Mouse (Mus musculus) heart, postnatal 14 days (tissue): ENCODE measurements at regions not wholly inside any gene's neighbourhood (a gene's known extent, or its start where the extent isn't known, plus 50 kb on each side); places are given as distances from the start of the nearest gene placed in this dataset.
"Not testable (repeated sequence)": the region's sequence is repeated elsewhere in the genome, so short reads cannot be mapped to it uniquely, and the experiment has no call there.

Source experiments
- DNase-seq, 2 experiments: peaks; one replicate each; pipeline ENCODE4 v3.0.0; 2021 to 2022
- intact Hi-C: fragments of 180-260 bp; cut with DNase I; formaldehyde crosslinking; loops from one replicate; pipeline ENCODE4 v1.15.1; 2025

DNA sequence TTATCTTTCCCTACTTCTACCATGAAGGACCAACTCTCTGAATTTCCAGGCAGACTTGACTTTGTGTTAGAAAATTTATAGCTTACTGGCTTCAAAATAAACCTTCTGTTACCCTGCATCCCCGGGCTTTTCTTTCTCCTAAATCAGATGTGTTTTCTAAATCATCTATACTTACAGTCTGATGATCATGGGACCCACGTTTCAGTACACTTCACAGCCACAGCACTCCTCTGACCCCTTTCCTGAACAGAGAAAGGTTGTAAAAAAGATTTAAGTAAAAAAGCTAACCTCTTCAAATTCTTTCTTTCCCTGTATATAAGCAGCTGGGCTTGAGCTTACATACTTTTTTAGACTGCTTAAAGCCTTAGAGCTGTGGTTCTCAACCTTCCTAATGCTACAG is 783.5 kb downstream of the Cypt12 start:
- intact Hi-C loops, result no loop called here

DNA sequence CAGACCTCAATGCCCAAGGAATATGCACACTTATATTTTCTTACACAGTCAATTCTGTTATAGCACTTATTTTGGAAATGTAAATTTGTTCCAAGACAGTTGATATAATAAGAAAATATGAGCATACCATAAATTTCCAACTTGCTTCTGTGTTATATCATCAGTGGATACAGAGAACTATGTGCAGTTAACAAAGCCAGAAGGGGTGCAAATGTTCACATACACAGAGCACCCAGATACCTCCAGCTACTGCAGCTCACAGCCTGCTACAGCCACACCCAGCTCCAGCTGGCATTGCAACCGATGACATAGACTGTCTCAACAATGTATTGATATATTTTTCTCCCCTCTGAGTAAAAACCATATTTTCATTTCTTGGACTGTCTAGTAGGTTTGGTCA is 785.3 kb downstream of the Cypt12 start:
- DNase-seq, result no peak
- intact Hi-C loops, result no loop called here

More for the DNA sequence above, 783.5 kb downstream of the Cypt12 start:
- DNase-seq, result no peak

DNA sequence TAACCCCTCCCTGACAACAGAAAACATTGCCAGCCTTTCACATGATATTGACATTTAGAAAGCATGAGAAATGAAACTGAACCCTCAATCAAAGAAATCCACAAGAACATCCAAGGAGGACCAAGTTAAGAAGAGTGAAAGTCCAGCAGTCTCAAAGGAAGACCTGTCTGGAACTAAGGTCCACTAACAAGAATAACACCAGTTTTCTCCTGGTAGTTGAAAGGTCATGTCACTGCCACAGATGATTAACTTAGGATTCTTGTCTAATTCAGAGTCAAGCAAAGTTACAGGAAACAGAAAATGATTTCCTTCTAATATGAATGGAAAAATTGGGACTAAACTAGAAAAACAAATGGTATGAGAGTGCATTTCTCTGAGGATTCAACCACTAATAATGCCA is 790.7 kb downstream of the Cypt12 start:
- DNase-seq, result no peak
- intact Hi-C loops, result no loop called here

DNA sequence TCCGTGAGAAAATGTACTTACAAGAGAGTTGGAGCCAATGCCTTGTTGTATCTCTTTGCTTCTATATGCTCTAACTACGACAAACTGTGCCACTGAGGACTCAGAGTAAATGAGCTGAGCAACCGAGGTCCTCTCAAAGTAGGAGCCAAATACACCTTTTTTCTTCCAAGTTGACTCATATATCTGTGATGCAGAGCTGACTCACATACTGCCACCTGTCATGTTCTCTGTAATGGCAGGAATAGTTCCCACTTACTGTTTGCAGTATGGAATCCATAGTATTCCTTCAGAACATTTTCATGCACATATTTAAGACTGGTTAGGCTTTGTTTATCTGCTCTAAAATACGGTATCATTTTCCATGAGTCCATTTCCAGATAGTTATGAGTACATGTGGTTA is 792.1 kb downstream of the Cypt12 start:
- no peak for DNase-seq
- intact Hi-C loops, result no loop called here

DNA sequence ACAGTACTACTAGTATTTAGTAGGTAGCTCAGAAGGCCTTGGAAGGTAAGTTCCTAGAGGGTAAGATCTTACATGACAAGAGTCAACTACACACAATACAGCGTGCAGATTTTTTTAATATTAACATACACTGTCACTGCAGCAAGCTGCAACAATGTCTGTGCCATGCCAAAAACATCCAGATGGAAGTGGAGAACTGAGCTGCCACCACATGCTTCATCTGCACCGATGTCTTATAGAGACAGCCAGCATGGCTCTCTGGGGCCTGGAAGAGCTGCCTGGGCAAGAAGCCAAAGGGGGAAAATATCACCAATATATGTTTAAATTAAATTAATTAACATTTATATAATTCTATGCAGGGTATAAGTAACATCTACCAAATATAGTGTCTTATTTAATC is 795.3 kb downstream of the Cypt12 start:
- intact Hi-C loops, result no loop called here
- DNase-seq, result no peak

DNA sequence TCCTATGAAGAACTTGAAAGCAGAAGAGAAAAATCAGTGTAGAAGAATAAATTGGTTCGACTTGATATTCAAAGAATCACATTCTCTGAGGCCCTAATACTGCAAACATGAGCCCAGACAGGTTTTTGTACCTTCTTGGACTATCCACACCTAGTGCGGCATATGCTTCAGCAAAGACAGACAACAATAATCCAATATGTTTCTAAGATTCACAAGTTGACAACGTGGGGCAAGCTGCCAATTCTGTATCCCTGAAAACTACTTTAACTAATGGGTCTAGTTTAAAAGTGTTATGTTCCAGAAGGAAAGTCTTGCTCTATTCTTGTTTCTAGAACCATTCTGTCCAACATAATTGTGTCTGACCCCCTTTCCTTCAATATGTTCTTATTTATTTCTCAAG is 796.0 kb downstream of the Cypt12 start:
- intact Hi-C loops, result no loop called here
- DNase-seq, result no peak

DNA sequence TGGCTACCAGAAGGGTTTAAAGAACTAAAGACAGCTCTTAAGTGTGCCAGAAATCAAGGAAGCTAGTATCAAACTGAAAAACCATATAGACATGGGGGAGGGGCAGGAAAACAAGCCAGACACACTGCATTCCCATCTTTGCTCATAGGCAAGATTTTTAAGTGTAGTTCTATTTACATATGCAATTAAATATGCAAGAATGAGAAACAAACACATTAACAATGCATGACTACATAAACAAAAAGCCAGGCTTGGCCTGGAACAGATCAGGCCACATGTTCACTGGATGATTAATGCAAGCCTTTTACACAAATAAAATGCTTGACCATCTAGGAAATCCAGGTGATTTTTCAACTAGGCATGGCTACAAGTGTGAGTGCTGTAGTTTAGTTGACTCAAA is 798.0 kb downstream of the Cypt12 start:
- no peak for DNase-seq

DNA sequence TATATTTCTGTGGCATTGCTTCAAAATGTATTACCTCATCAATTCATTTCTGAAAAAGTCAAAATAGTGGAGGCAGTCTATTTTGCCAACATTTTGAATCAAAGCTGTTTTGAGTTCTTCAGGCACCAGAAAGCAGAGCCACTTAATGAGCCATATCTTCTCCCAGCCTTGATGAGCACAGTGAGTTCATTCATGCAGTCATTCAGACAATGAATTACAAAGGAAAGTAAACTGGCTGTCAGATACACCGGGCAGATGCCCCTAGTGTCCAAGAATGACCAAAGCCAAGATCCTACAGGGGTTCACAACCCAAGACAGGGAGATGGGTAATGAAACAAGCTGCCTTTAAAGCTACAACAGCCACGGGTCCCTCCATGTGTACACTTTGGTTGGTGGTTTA is 798.7 kb downstream of the Cypt12 start:
- DNase-seq, result no peak
- intact Hi-C loops, result no loop called here

More for the DNA sequence above, 798.0 kb downstream of the Cypt12 start:
- intact Hi-C loops, result no loop called here

DNA sequence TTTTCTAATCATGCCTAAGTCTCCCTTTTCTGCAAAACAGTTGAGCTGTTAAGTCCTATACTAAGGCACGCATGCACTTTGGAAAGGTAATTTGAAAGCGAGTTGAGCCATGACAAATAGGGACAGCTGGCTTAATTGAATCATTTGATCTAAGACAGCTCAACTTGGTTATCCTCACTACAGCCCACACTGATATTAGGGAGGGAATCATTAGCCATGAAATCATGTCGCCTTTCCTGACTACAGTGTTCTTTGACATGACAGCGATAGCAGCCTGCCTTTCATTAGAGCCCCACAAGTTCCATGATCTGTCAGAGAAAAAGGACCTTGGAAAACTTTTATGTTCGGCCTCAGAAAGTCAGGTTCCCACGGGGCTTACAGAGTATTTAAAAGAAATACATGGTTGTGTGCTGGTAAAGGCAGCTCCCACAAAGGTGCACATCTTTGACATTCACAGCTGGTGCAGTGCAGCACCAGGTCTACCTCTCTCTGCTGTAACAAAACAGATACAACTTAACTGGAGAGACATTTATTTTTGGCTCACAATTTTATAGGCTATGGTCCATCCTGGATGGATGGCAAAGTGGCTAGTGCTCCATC is 803.5 kb downstream of the Cypt12 start:
- intact Hi-C loops, result no loop called here
- DNase-seq, result no peak

DNA sequence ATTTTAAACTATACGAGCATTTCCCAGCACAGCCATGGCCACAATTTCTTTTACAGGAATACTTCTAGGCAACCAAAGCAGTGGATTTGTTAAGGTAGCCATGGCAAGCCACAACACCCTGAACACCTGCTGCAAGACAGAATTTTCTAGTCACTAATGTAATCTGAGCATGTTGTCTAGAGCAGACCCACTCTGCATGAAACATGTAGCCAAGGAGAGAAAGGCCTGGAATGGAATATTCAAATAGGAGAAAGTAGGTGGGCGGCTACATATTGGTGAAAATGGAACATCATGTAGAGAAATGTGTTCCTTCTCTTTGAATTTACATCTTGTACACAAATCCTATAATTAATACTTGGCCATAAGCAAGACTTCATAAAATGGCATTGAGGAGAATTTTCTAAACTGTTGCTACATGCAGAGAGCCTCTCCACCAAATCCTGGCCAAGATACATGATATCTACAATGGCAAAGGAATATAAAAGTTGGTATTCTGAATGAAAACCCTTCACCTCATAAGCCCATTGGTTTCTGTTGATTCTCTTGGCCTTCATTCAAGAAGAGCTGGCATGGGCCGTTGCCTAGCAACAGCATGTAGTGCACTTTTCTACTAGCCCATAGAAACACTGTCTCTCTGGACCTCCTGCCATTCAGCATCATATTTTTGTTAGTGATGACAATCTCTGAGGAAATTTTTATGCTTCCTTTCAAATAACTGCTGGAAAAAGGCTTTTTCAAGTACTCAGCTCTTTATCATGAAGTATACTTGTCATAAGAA is 816.3 kb downstream of the Cypt12 start:
- peak in 1 of 2 experiments; percentile 7 for DNase-seq
- intact Hi-C loops, result no loop called here

DNA sequence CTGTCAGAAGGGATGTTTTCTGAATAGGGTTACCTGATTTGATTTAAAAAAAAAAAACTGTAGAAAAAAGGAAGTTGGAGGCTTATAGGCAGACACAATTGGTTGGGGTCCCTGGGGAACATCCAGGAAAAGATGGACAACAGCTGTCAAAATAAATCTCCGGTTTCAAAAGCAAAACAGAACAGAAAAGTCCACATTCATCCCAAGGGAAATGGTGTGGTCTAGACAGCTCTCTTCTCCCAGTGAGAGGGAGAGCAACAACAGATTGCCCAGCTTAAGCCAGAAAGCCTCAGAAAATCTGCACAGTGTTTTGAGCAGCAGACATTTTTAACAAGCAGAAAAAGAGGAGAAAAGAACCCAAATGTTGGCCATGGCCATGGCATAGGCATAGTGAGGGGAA is 830.3 kb downstream of the Cypt12 start:
- intact Hi-C loops, result no loop called here
- DNase-seq, result peak in 1 of 2 experiments; percentile 6

DNA sequence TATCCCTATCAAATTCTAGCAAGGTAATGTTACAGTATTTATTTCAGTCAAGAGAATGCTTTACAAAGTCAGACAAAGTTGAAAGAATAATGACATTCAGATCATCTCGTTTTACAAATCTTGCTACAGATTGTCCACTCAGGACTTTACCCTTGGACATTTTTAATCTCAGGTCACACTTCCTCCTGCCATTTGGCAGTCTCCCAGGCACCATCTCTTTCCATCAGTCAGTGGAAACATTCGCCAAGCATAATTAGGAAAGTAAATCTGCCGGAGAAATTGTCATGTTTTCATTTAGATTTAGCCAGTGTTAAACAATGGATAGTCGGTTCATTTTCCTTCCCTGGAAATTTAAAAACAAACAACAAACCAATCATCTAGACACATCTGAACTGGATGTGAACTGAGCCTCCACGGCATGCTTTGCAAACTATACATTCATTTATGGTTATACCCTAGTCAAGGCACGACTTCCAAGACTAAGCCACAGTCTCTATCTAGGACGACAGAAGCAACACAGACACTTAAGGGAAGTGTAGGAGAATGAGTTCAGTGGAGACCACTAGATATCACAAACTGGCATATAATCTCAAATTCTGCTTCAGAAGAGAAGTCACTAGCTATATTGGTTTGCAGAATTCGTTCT is 839.4 kb downstream of the Cypt12 start:
- DNase-seq, result no peak
- intact Hi-C loops, result no loop called here

DNA sequence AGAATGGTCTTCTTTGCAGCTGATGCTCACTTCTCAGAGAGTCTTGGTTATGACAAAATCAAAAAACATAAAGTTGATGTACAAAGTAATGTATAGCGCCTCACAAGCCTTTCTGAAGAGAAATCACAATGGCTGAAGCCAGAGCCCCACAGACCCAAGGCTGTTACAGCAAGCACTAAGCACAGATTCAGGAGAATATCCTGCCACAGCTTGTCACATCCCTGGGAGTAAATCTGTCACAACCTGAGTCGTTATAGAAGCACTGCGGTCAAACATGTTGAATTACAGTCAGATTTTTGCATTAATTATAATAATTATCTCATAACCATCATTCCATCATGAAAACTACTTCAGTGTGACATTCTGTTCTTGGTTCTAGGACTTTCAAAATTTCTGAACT is 825.7 kb downstream of the 1700064H15Rik start:
- no peak for DNase-seq
- intact Hi-C loops, result no loop called here

DNA sequence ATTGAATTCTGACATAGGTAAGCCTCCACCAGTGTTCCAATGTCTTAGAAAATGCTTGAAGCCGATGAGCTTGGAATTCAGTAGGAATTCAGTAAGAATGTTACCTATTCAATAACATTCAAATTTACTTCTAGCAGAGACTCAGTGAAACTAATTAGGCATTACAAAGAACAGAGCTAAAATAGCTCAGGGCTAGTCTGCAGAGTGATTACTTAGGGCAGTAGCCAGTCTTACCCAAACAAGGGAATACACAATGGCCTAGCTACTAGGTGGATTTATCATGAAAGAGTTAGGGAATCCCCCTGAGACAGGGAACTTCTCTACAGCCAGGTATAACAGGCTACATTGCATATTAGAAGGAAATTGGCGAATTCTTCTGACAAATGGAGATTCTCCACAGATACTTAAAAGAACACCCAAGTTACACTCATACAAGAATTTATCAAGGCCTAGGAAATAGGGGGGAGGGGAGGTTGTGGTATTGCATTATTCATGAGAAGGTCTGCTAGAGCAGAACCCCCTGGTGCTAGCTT is 799.6 kb downstream of the 1700064H15Rik start:
- intact Hi-C loops, DNase-seq: not testable (repeated sequence)

DNA sequence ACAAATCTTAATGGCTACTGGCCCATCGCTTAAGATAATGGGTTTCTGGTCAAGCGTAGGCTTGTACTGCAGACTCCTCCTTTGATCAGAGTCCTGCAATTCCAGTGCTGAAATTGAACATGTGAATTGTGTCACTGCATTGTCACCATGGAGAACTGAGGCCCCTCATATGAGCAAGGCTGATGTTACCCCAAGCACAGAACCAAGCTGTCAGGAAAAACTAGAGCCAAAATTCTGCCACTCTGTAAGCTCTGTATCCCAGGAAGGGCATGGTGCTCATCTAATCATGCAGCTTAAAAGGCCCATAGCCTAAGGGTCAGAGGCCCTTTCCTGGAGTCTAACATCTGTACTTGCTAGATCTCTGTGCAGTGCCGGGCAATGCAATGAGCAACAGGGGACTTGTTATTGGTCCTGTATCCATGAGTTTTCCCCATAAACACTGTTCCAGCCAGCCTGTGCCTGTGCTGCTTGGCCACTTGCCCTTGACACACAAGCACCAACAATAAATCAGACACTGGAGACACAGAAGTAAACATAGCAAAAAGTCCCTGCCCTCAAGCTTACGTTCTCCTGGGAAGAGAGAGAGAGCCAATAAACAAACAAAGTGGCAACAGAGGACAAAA is 760.2 kb downstream of the 1700064H15Rik start:
- no peak for DNase-seq
- intact Hi-C loops, result no loop called here

DNA sequence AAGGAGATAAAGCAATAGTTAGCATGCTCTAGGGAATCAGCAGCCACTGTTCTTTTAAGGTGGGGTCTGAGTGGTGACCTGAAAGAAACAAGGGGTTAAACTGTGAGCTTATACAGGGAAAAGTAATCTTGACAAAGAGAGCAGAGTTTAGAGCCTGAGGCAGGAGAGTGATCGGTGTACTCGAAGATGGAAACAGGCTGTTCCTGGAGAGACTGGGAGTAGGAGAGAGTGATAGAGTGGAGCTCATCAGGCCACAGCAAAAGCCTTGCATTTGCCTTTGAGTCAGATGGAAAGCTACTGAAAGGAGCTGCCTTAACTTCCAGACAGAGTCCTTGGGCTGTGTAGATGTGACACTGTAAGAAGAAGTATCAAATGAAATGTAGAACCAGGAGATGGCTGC is 759.7 kb downstream of the 1700064H15Rik start:
- intact Hi-C loops, result no loop called here
- DNase-seq, result no peak

DNA sequence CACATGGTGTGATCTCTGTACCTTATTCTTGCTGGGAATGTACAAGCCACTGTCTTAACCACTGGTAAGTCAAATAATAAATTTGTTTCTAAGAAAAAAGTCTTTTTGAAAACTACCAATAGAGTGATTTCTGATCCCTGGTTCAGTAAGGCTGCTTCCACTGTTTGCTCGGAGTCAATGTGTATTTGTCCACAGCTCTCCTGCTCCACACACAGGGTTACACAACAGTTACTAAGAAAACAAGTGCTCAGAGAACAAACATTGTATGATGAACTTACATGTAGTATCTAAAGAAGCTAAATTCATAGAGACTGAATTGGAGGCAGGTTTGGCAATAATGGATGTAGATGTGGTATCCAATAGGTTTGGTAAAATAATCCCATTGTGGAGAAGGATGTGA is 751.4 kb downstream of the 1700064H15Rik start:
- intact Hi-C loops, result no loop called here
- DNase-seq, result no peak

DNA sequence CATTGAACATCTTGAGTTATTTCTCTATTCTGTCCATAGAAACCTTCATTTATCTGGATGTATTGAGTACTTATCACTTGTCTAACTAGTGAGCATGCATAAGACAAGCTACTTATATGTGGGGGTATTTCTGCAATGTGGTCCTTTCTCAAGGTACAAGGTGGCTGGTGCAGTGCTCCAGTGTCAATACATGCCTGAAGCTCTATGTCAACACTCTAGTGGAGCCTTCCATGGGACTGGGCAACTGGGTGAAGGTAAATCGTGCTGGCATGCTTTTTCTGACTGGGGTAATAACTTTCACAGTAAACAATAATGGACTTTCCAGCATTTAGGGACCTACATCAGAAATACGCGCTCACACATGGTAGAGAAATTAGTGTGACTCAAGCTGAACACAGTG is 750.9 kb downstream of the 1700064H15Rik start:
- intact Hi-C loops, result no loop called here
- DNase-seq, result no peak

DNA sequence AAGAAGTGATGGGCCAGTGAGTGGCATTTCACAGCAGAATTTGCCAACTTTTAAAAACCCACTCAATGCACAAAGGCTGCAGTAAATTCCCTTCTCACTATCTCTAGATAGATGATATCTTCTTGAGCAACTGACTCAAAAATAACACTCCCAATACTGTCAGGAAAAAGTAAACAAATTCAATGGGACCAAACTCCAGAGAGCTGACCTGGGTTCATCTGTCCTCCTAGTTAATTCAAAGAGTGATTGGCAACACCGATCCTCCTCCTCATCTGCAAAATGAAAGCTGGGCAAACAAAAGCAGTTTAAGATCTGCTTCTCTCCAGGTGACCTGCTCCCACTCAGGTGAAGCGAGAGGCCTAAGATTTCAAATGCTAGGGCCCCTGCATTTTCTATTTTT is 747.3 kb downstream of the 1700064H15Rik start:
- intact Hi-C loops, result no loop called here

DNA sequence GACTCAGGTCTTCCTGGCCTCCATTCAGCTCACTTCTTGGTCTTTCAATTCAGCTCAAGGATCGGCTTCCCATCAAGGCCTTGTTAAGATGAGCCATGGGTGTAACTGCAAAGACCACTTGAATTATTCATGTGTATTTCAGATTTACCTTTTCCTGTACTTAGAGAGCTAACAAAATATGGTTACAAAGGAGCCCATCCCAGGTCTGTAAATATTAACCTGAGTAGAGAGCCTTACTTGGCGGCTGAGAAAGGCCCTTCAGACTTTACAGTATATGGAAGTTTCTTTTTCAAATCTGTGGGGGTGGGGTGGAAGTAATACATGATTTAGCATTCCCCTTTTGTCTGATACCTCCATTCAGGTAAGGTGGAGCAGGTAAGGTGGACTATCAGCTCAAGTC is 735.7 kb downstream of the 1700064H15Rik start:
- intact Hi-C loops, result no loop called here
- DNase-seq, result no peak

More for the DNA sequence above, 747.3 kb downstream of the 1700064H15Rik start:
- DNase-seq, result no peak

DNA sequence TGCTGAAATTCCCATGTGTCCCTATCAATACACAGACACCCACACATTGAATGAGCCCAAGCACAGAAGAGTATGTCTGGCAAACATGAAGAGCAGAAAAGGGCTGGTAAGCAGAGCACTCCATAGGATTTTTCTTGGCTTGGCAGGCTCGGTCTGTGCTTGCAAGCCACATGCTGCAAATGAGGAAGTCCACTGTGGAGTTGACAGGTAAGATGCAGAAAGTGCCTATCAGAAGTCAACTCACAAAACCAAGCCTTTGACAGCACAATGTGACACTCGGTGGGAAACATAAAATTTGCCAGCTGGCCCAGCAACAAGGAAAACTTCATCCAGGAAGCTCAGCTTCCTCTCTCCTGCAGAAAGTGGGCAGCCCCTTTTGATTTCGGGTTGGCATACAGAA is 722.7 kb downstream of the 1700064H15Rik start:
- intact Hi-C loops, result no loop called here
- no peak for DNase-seq
